In the genomic region with DNA sequence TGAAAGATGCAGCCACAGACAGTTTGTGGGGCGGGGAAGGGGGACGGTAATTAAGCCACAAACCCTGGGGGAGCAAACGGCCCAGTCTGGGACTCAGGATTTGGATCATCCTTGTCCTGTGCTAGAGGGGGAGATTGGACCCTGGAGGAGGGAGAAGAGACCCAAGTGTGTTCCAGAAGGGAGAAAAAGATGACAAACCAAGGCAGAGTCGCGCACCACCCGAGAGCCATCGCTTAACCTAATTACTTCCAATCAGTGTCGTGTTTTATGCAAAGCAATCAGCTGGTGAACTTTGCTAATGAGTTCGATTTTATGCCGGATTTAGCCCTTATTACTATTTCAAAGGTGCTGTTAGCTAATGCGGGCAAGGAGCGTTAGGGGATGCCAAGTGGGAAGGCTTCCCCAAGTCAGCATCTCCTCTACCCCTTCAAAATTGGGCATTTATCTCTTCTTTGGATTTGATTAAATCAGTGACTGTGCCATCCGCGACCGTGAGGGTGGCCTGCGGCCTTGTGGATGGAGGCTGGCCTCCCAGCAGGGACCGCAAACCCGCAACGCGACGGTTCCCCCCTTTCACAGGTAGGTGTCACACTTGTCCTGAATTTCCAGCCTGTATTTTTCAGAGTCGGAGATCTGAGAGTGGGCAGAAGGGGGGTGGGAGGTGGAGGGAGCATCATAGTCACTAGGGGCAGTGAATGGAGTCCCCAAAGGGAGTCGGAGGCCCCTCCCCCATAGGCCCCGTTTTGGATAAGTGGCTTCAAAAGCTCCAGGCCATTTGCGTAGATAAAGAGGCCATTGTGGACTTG, we compare ENCODE assay signal across 10 mouse cellular contexts. TPM values are rescaled to one million over a fixed set of nuclear protein-coding genes. Genes with fewer than 3 reads are reported as not detected.
DNase-seq lines count a peak whose midpoint lies in the region; ATAC-seq and TF ChIP-seq lines count a peak whose summit lies in the region.
"Had no signal": no experiment of that assay in that cellular context is flagged by ENCODE, and none has a peak within 500 bp of the region (broad histone marks: within the 10 kb centered on the region; RNA-seq: fewer than 3 reads in every experiment).

No protein-coding gene starts in this region.

- peaks cover 71% of the 10 kb centered on the region for H3K27me3 ChIP-seq in forebrain, postnatal 0 days (ENCODE audit: insufficient read depth, low read length)
- peaks cover 90% of the 10 kb centered on the region for H3K27me3 ChIP-seq in midbrain, embryonic 10.5 days (ENCODE audit: low read depth, poor library complexity, severe bottlenecking)
- H3K27me3 ChIP-seq in stomach, postnatal 0 days (ENCODE audit: control insufficient read depth, insufficient read depth, low read length): peaks cover 39% of the 10 kb centered on the region

- DNase-seq in layer of hippocampus, postnatal 36 days: peak; percentile 14 to 27
- no peak for DNase-seq in layer of hippocampus, adult 9-11 months
- peak; percentile 50 to 58 for DNase-seq in cerebellum, postnatal 25 days
- DNase-seq in forebrain, postnatal 0 days: peak; percentile 75
- DNase-seq in kidney, postnatal 10 days: peak; percentile 69
- peak; percentile 90 for DNase-seq in midbrain, embryonic 10.5 days (ENCODE audit: low spot score)
- DNase-seq in stomach, postnatal 0 days (ENCODE audit: low spot score): peak; percentile 59
- DNase-seq in T-cell, adult 2 months (ENCODE audit: low spot score): no peak

- H3K4me1 ChIP-seq in forebrain, postnatal 0 days (ENCODE audit: insufficient read depth): no peaks in the 10 kb centered on the region
- H3K4me1 ChIP-seq in midbrain, embryonic 10.5 days: peaks cover 81% of the 10 kb centered on the region
- no peaks in the 10 kb centered on the region for H3K4me1 ChIP-seq in stomach, postnatal 0 days (replicated peaks; ENCODE audit: control insufficient read depth, insufficient read depth)

- no peak for TF ChIP-seq EP300 in stomach, postnatal 0 days (optimal IDR thresholded peaks at IDR 0.05)

- H3K4me2 ChIP-seq in forebrain, postnatal 0 days (ENCODE audit: low read depth): no peak overlapping the region
- peak overlapping the region; percentile 42 for H3K4me2 ChIP-seq in stomach, postnatal 0 days (replicated peaks; ENCODE audit: low read depth)

- TF ChIP-seq CTCF in forebrain, postnatal 0 days (IDR thresholded peaks at IDR 0.05; ENCODE audit: low read depth): peak; percentile 77
- TF ChIP-seq CTCF in stomach, postnatal 0 days (IDR thresholded peaks at IDR 0.05; ENCODE audit: low read depth): peak; percentile 64

- H3K4me3 ChIP-seq in forebrain, postnatal 0 days (ENCODE audit: low read depth, low read length): no peak overlapping the region
- peak overlapping the region; percentile 97 for H3K4me3 ChIP-seq in midbrain, embryonic 10.5 days
- H3K4me3 ChIP-seq in stomach, postnatal 0 days (ENCODE audit: low read depth, low read length): peak overlapping the region; percentile 27

- H3K36me3 ChIP-seq in forebrain, postnatal 0 days (ENCODE audit: insufficient read depth): no peaks in the 10 kb centered on the region
- H3K36me3 ChIP-seq in midbrain, embryonic 10.5 days: peaks cover 34% of the 10 kb centered on the region
- H3K36me3 ChIP-seq in stomach, postnatal 0 days (ENCODE audit: control insufficient read depth, insufficient read depth, low read length): no peaks in the 10 kb centered on the region

- ATAC-seq in forebrain, postnatal 0 days: peak; percentile 37; the same call in 1 of the 2 replicates
- ATAC-seq in stomach, postnatal 0 days (ENCODE audit: low FRiP score, low TSS enrichment): no peak

- no peaks in the 10 kb centered on the region for H3K9me3 ChIP-seq in forebrain, postnatal 0 days (ENCODE audit: low read length)
- H3K9me3 ChIP-seq in midbrain, embryonic 10.5 days (replicated peaks): no peaks in the 10 kb centered on the region
- H3K9me3 ChIP-seq in stomach, postnatal 0 days (ENCODE audit: control insufficient read depth, low read length): no peaks in the 10 kb centered on the region

- 5% methylated on average over 25 of the region's 25 CpGs for WGBS in forebrain, postnatal 0 days
- WGBS in midbrain, embryonic 10.5 days: 1% methylated on average over 25 of the region's 25 CpGs
- WGBS in stomach, postnatal 0 days: 8% methylated on average over 25 of the region's 25 CpGs

- H3K27ac ChIP-seq in forebrain, postnatal 0 days (ENCODE audit: low read depth, low read length): no peak overlapping the region
- H3K27ac ChIP-seq in midbrain, embryonic 10.5 days (replicated peaks): peak overlapping the region; percentile 99
- 0 out of 2 replicates have a peak overlapping the region, but pooled peaks have one; percentile 24 for H3K27ac ChIP-seq in stomach, postnatal 0 days (replicated peaks)

- no peak overlapping the region for H3K9ac ChIP-seq in forebrain, postnatal 0 days
- H3K9ac ChIP-seq in stomach, postnatal 0 days (ENCODE audit: low read length): no peak overlapping the region

RNA-seq across cellular contexts. Expression of gene Irx5, which starts 4.3 kb away (rescaled TPM):
- total RNA-seq in layer of hippocampus, postnatal 36 days (2021): under 1 TPM in 1 of 2 experiments, not detected in 1; 0.12 TPM
- total RNA-seq in forebrain, postnatal 0 days (2014; rRNA removed): 0.92 and 2.7 TPM in 2 replicates
- polyA plus RNA-seq in forebrain, postnatal 0 days (2015; fragmentation: Nextera tagmentation; extraction: Ambion mirVana): 0.64 and 1.6 TPM in 2 replicates
- polyA plus RNA-seq in midbrain, embryonic 10.5 days (2016; fragmentation: Nextera tagmentation; extraction: Ambion mirVana): 28.7 and 31.9 TPM in 2 replicates
- 4.5 and 4.7 TPM in 2 replicates for polyA plus RNA-seq in stomach, postnatal 0 days (2015; fragmentation: Nextera tagmentation; extraction: Ambion mirVana)
- total RNA-seq: gastrocnemius, postnatal 36 days; neutrophil, adult 5-6 weeks had no signal

Comparison
In these comparisons a context has a peak if more than half of its experiments do, and no peak if none do; other contexts are left out.
1. DNase-seq: peak in layer of hippocampus, postnatal 36 days (2 of 2), cerebellum, postnatal 25 days (2 of 2), forebrain, postnatal 0 days (single experiment), kidney, postnatal 10 days (single experiment), midbrain, embryonic 10.5 days (single experiment) and stomach, postnatal 0 days (single experiment); none in layer of hippocampus, adult 9-11 months (single experiment) and T-cell, adult 2 months (single experiment).